Mouse (Mus musculus) fibroblast of lung, adult 2 months (primary cell): ENCODE data around the gene 1110051M20Rik.
A peak's percentile ranks its signal among the peaks of the same experiment; 100 is the strongest.

Experiments
- DNase-seq: peaks from one replicate; pipeline ENCODE4 v3.0.0-alpha.2; 2011; ENCODE audit warnings: low read depth

1110051M20Rik gene

GRCm38 (mm10) chr2:91258830-91259229, 185.7 kb downstream of the 1110051M20Rik start:
- no peak for DNase-seq

GRCm38 (mm10) chr2:91258054-91258453, 186.4 kb downstream of the 1110051M20Rik start:
- no peak for DNase-seq

DNA sequence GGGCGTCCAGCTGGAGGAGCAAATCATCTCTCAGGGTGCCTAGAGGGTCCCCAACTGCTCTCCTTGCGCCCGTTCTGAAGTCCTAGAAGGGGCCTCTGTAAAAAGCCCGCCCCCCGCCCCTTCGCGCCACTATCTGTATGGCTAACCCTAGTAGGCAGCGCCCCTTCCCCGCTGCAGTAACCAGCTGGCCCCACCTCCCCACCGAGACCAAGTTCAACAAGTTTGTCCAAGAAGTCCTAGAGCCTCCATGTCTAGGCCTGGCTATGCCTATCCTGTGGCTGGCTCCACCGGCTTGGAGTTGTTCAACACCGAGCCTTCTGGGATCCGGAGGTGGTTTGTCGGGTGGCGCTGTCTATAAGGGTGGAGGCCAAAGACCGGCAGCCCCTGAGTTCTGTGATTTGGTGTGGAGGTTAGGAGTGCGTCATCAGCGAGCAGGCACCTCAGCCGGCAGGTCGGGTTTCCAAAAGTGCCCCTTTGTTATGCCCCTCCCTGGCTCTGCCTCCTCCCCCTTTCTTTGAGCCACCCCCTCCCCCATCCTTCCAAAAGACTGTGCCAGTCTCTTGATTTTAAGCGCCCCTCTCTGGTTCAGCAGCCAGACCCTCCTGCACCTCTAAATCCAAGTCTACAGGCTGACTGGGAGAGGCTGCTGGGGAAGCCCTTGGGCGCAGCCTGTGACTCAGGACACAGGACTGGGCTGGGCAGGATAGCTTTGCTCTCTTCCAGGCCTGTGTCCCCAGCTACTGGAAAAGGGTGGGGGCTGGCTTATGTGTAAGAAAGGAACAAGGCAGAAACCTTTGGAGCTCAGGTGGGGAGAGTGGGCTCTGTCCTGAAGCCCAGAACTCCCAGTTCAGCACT, 187.2 kb downstream of the 1110051M20Rik start:
- DNase-seq = no peak

GRCm38 (mm10) chr2:91256256-91257125, 188.0 kb downstream of the 1110051M20Rik start:
- DNase-seq = no peak

GRCm38 (mm10) chr2:91255661-91256150, 188.8 kb downstream of the 1110051M20Rik start, which contains the start of gene Pacsin3:
Gene Pacsin3, plus strand, starts transcription at chr2:91255954.
- no peak for DNase-seq

- DNase-seq = no peak
Measured at GRCm38 (mm10) chr2:91254725-91255380, 189.7 kb downstream of the 1110051M20Rik start.

GRCm38 (mm10) chr2:91252512-91252911, 192.0 kb downstream of the 1110051M20Rik start:
- no peak for DNase-seq

DNA sequence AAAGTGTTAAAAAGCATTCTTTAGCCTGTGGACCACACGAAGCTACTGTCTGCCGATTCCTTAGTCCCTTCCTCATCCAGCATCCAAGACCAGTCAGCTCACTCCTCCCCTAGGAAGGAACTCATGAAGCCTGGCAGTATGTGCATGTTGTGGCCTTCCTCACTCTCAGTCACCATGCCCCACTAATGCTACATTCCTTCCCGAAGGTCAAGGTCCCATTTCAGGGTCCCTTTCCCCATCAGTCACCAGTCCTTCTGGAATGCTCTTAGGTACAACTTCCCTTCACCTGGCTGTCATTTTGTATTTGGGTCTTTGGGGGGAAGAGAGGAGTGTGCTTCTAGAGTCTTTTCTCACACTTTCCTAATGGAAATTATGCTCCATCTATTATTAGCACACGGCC, 192.5 kb downstream of the 1110051M20Rik start:
- no peak for DNase-seq

- DNase-seq = no peak
Measured at GRCm38 (mm10) chr2:91248366-91248765, 196.1 kb downstream of the 1110051M20Rik start.

DNA sequence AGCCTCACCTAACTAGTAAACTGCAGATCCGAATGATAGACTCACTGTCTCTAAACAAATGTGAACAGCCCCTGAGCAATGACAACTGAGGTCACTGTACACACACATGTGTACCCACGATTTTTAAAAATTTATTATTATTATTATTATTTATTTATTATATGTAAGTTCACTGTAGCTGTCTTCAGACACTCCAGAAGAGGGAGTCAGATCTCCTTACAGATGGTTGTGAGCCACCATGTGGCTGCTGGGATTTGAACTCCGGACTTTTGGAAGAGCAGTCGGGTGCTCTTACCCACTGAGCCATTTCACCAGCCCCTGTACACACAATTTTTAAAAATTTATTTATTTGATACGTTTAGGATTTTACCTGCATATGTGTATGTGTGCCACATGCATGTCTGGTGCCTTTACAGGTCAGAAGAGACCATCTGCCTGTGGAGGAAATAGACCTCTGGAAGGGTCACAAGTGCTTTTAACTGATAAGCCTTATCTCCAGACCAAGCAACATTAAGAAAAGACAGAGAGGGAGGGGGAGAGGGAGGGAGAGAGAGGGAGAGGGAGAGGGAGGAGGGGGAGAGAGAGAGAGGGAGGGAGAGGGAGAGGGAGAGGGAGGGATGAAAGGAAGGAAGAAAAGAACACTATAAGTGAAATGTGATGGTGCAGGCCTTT, 199.8 kb downstream of the 1110051M20Rik start:
- no peak for DNase-seq

GRCm38 (mm10) chr2:91243416-91243815, 201.1 kb downstream of the 1110051M20Rik start:
- DNase-seq = no peak

- DNase-seq = no peak
Measured at GRCm38 (mm10) chr2:91242547-91242946, 202.0 kb downstream of the 1110051M20Rik start.

GRCm38 (mm10) chr2:91237511-91238080, 206.9 kb downstream of the 1110051M20Rik start:
- DNase-seq = peak; percentile 36

DNA sequence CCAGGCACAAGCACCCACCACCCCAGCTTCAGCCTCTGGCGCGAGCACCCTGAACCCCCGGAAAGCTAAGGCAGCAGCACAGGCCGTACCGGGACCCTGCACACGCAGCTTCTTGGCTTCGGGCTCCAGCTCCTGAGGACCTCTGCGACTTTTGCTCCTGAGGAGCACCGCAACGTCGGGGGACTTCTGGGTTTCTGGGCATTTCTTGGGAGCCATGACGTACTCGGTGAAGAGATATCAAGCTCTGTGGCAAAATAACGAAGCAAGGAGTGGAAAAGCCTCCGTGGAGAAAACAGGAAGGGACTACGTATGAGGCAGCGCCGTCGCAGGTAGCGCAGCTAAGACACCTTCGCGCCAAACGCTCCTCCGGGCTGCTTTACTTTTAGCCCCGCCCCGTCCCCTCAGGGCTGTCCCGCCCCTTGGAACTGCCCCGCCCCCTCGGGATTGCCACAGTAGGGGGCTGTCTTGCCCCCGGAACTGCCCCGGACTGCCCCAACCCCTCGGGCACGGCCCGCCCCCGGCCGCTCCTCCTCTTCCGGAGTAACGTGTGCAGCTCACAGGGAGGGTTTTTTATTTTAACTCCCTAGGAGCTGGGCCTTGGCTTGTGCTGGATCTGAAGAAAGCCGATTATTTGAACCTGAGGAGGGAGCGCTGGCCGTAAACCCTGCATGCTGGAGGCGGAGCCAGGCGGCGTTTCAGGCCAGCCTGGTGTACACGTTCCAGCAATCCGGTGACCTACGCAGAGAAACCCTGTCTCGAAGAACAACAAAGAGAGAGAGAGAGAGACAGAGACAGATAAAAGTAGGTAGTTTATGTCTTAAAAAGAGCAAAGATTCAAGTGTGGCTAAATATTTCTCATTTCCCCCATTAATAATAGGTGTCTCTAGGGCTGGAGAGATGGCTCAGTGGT, 207.6 kb downstream of the 1110051M20Rik start, which contains the start of gene Ddb2:
Gene Ddb2 (minus strand): TSS at position 382 of the 910 bp plus-strand sequence.
- DNase-seq = peak; percentile 91

DNA sequence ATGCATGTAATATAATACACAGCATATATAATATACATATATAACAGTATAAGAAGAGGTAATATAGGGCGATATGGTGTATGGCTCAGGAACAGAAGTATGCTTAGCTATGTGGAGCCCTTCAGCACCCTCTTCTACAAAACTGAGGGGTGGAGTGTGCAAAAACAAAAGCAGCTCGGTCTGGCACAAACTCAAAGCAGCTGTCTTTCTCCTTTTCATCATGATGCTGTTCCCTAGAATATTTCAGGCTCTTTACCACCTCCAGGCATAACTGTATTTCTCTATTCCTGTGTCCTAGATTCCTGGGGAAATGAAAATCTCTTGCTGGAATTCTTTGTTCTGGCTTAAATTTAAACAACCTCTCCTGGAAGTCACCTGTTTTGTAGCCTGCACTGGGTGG, 214.8 kb downstream of the 1110051M20Rik start:
- DNase-seq = no peak
